Mouse (Mus musculus): ENCODE data around the gene Vps4a.
A peak's percentile ranks its signal among the peaks of the same experiment; 100 is the strongest.

Vps4a gene

GRCm38 (mm10) chr8:107049480-107049879 is 18.5 kb downstream of the Vps4a start:
- no peak for DNase-seq

- no peak for DNase-seq
Measured at GRCm38 (mm10) chr8:107052046-107052445, 21.0 kb downstream of the Vps4a start.

DNA sequence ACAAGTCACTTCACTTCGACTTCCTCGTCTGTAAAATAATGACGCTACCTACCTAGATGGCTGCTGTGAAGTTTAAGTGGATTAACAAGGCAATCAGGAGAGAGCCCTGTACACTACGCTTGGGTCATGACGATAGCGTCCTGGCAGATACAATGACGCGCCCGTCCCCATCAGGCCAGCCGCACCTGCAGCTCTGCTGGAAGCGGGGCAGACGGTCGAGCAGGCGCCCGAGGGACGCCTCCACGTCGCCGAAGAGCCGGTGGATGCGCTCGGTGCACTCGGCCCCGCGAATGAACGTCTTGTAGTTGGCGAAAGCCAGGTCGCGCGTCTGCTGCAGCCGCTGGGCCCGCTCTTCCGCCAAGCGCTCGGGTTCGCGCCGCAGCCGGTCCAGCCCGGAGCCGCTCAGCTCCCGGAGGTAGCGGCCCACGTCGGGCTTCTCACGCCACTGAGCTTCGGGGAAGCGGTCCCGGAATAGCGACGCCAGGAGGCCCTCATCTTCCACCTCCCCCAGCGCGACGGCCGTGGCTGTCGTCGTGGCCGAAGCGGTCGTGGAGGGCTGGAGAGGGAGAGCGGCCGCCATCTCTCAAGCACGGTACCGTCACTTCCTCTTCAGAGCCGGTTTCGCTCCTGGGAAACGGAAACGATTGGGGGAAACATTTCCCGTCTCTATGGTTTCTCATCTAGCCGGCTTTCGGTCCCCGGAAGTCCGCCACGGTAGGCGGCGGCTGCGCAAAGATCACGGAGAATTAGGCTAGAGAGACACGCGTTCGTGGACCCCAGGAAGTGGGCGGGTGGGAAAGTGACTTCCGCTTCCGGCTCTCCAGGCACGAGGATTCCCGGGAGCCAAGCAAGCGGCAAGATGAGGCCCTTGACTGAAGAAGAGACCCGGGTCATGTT is 25.3 kb downstream of the Vps4a start, which contains the start of the genes Cog8 and Nip7:
Gene Cog8, minus strand, starts transcription at position 614 of the 897 bp plus-strand sequence.
Gene Nip7, plus strand, starts transcription at position 802 of the 897 bp plus-strand sequence.
- peak; percentile 97 for DNase-seq

- peak; percentile 73 for DNase-seq
Measured at GRCm38 (mm10) chr8:107056973-107057369, 25.9 kb downstream of the Vps4a start.

DNA sequence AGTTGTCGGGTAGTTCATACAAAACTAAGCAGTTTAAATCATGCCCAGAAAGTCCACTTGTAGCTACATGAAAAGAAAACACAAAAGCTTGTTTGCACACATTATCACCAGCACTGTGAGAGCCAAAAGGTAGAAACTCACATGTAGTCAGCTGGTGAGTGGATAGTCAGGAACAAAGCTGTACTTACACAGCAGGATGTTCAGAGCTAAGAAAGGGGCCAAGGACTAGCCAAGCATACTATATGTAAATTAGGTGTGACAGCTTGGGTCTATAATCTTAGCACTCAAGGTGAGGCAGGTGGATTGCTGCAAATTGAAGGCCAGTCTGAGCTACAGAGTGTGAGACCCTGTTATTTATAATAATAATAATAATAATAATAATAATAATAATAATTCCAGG is 31.6 kb downstream of the Vps4a start:
- no peak for DNase-seq

GRCm38 (mm10) chr8:107065511-107066496 is 34.8 kb downstream of the Vps4a start, which contains the start of gene Tmed6:
Tmed6 (minus strand) TSS chr8:107065644.
- no peak for DNase-seq

DNA sequence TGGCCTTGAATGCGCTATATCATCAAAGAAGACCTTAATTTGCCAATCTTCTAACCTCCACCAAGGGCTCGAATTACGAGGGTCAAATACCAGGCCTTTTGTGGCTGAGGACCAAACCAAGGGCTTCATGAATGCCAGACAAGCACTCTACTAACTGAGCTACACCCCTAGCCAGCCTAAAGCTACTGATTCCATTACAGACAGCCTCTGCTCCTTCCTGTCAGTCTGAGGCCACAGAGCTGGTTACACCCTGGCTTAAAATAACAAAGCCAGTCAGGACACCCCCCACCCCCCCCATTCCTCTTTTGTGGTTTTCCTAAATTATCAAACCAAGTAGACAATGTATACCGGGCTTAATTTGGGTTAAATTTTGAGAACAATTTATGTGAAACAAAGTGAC is 42.7 kb downstream of the Vps4a start:
- no peak for DNase-seq

DNA sequence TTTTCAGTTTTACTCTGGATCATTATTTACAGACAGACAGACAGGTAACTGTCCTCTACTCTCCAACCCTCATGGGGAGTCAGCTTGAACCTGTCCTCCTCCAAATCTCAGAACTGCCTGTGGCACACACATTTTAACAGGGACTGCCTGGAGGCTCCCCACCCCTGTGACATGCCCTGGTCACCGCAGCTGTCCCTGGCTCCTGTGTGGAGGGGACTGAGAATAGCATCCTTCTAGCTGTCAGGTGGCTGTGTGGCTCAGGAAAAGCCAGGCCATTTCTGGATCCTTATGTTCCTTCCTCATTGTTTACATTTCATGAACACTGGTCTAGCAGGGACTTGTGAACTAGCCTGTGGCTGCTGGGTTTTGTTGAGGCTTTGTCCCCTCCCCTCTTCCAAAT is 43.1 kb downstream of the Vps4a start:
- DNase-seq: no peak

GRCm38 (mm10) chr8:107076239-107076888 is 45.3 kb downstream of the Vps4a start:
- no peak for DNase-seq

- DNase-seq: no peak
Measured at GRCm38 (mm10) chr8:107085358-107085757, 54.3 kb downstream of the Vps4a start.

DNA sequence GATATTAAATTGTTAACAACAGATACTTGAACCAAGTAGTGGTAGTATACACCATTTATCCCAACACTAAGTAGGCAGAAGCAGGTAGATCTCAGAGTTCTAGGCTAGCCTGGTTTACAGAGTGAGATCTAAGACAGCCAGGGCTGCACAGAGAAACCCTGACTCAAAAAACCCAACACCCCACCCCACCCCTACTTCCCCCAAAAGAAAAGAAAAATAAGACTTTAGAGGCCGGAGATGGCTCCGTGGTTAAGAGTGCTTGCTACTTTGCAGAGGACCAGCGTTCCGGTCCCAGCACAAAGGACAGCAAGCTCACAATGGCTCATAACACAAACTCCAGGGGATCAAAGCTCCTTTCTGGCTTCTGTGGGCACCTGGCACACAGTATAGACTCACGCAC is 55.0 kb downstream of the Vps4a start:
- DNase-seq: no peak

DNA sequence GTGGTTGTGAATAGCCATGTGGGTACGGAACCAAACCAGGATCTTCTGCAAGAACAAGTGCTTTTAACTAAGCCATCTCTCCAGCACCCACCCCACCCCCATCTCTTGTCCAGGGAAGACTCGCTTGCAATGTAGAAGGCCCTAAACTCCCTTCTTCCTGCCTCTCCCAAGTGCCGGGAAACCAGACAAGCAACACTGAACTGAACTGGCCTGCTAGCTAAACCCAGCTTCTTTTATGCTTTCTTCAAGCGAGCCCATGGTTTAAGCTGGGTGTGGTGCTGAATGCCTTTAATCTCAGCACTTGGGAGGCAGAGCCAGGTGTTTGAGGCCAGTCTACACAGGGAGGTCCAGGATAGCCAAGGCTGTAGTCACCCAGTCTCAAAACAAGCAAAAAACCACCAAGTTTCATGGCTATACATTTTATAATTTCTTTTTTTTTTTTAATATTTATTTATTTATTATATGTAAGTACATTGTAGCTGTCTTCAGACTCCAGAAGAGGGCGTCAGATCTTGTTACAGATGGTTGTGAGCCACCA is 57.6 kb downstream of the Vps4a start:
- DNase-seq: no peak

DNA sequence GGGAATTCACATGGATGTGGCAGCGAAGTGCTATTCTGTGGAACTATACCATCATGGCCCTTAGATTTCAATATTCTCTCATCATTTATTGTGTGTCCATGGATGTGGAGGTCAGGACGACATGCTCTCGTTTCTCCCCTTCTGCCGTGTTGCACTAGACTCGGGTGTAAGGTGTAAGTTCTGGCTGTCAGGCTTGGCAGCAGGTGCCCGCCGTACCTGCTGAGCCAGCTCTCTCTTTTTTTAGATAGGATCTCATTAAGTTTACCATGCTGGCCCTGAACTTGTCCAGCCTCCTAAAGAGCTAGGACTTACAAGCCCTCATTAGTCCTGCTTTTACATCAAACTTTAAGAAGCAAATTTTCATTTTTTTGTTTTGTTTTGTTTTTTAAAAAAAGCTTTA is 59.5 kb downstream of the Vps4a start:
- no peak for DNase-seq

Data from cerebellum, adult 9-11 months (tissue).